Mouse (Mus musculus): ENCODE measurements around the gene Creb3l1. TPM values are rescaled to one million over a fixed set of nuclear protein-coding genes. Genes with fewer than 3 reads are reported as not detected.
A peak's percentile ranks its signal among the peaks of the same experiment; 100 is the strongest.

The Creb3l1 gene
- polyA plus RNA-seq, 1 experiment from 2014 or later: 1.1 TPM

DNA sequence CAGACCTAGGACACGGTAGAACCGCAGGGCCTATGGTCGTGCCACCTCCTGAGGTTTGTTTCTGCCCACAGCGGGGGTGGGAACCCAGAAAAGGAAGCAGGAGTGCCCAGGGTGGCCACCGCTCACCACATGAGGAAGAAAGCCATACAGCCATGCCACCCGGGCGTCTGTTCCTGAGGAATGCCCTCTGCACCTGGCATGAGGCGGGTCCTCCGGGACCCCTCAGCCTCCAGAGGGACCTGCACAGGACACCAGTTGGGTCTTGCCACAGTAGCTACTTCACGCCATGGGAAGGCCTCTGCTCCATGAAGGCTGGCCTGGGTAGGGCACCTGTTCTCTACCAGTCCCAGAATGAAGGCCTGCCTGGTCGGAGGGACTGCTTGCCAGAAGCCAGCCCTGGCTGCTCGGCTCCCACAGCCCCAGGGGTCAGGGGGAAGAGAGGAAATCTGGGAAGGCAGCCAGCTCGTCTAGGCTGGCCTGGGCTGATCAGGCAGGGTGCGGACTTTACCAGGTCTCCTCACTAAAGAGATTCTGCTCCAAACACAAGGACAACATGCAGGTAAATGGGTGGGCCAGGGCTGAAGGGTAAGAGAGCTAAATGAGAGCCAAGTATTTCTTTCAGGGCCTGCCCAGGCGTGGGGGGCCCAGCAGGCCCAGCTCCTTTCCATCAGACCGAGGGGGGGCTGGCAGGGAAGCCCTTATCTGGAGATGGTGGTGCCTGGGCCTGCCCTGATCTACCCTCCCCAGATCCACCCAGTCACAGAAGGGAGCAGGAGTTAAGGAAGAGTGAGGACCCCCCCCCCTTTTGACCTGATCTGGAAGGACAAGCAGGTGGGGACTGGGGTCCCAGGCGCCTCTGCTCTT, 74.7 kb downstream of the Creb3l1 start:
- Histone ChIP-seq H3K27ac (peak overlapping the region; percentile 97), H3K9me3 (replicated peaks) (no peaks in the 10 kb centered on the region), H3K9ac (peak overlapping the region; percentile 85), H3K27me3 (no peaks in the 10 kb centered on the region), H3K4me3 (replicated peaks) (peak overlapping the region; percentile 63), H3K4me2 (peak overlapping the region; percentile 81), H3K4me1 (replicated peaks) (peaks cover 98% of the 10 kb centered on the region), H3K36me3 (peaks cover 21% of the 10 kb centered on the region)
- peak; percentile 82 for ATAC-seq (ENCODE audit: low read depth)
- peak; percentile 74 for DNase-seq
- WGBS (ENCODE audit: insufficient replicate concordance): 14% methylated on average over 17 of the region's 17 CpGs

DNA sequence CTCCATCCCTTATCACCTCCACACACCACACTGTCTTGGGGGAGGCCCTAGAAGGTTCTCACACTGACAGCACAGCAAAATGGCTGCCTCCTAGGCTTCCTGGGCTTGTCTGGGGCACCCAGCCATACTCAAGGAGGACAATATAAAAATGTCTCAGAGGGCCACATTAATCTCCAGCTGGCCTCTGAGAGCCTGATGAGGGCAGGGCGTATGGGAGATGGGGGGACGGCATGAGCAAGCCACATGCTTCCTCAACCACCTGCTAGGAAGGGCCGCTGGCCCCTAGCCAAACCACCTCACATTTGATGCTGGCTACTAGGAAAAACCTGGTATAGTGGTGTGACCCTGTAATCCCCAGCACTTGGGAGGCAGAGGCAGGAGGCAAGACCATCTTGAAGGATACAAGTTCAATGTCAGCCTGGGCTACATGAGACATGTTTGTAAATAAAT, 75.5 kb downstream of the Creb3l1 start:
- DNase-seq: peak; percentile 63
- H3K4me1 ChIP-seq (replicated peaks): peaks cover 98% of the 10 kb centered on the region
- H3K4me3 ChIP-seq (replicated peaks): peak overlapping the region; percentile 63
- peak overlapping the region; percentile 97 for H3K27ac ChIP-seq
- peak overlapping the region; percentile 85 for H3K9ac ChIP-seq
- no peaks in the 10 kb centered on the region for H3K9me3 ChIP-seq (replicated peaks)
- peak; percentile 24; the same call in 1 of the 2 replicates for ATAC-seq (ENCODE audit: low read depth)
- peaks cover 24% of the 10 kb centered on the region for H3K36me3 ChIP-seq
- H3K27me3 ChIP-seq: no peaks in the 10 kb centered on the region
- WGBS (ENCODE audit: insufficient replicate concordance): 17% methylated on average over 3 of the region's 3 CpGs
- H3K4me2 ChIP-seq: peak overlapping the region; percentile 81

DNA sequence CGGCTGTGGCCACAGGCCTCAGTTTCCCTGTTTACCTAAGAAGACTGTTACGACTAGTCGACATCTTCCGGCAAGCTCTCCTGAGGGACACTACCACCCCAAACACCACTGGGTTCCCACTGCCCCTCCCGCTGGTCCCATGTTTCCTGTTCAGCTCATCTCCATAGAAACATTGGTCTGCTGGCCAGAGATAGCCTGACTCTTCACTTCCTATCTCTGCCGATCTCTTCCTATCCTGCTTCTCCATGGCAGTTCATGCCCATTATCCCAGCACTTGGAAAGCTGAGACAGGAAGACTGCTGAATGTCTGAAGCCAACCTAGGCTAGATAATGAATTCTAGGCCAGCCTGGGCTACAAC, 76.2 kb downstream of the Creb3l1 start:
- peaks cover 97% of the 10 kb centered on the region for H3K4me1 ChIP-seq (replicated peaks)
- 15% methylated on average over 6 of the region's 6 CpGs for WGBS (ENCODE audit: insufficient replicate concordance)
- ATAC-seq (ENCODE audit: low read depth) (peak; percentile 45), DNase-seq (peak; percentile 68)
- H3K4me3 ChIP-seq (replicated peaks): peak overlapping the region; percentile 63
- H3K27me3 ChIP-seq: no peaks in the 10 kb centered on the region
- H3K36me3 ChIP-seq: peaks cover 30% of the 10 kb centered on the region
- H3K27ac ChIP-seq: peak overlapping the region; percentile 97
- peak overlapping the region; percentile 85 for H3K9ac ChIP-seq
- H3K4me2 ChIP-seq: peak overlapping the region; percentile 81
- H3K9me3 ChIP-seq (replicated peaks): no peaks in the 10 kb centered on the region

DNA sequence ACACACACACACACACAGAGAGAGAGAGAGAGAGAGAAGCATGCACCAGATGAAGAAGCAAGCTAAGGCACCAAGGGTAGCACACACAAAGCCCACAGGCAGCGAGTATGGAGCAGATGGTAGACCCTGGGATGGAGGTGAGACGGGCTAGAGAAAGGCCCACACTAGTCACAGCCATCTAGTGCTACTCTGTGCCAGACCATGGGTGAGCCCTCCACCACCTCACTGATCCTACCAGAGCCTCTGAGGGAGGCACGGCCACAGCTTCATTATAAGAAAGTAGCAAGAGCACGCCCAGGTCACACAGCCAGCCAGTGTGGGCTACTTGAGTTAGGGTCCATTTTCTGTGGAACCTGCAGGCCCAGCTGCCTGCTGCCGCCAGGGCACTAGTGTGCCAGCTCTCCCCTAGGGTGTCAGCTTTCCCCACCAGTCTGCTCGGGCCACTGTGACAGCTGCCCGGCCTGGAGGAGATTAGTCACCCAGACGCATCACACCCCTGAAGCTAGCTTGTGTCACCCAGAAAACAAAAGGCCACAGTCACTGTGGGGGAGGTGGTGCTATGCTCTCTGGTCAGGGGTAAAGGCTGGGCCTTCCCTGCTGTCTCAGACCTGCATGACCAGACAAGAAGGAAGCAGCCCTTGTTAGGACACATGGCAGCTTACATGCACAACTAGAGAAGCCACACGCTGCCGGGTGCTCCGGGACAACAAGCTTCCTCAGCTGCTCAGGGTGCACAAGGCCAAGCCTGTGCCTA, 76.7 kb downstream of the Creb3l1 start:
- DNase-seq: peak; percentile 76

DNA sequence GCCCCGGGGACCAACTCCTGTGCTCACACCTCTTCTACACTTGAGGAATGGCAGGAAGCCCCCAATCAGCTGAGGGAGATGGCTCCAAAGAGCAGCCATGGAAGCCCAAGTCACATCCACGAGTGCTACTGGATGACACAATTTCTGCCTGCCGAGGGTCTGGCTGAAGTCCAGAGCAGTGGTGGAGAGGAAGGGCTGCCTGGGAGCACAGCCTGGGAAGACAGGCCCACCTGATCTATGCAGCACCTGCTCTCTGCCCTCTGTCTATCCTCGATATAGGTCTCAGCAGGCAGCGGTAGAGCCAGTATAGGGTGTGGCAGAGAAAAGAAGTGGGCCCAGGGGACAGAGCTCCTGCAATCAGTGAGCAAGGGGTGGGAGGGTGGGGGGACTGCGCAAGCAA, 77.5 kb downstream of the Creb3l1 start:
- peaks cover 85% of the 10 kb centered on the region for H3K4me1 ChIP-seq (replicated peaks)
- H3K27me3 ChIP-seq: no peaks in the 10 kb centered on the region
- peak; percentile 11; the same call in 1 of the 2 replicates for ATAC-seq (ENCODE audit: low read depth)
- H3K4me2 ChIP-seq: peak overlapping the region; percentile 81
- H3K36me3 ChIP-seq: peaks cover 42% of the 10 kb centered on the region
- H3K4me3 ChIP-seq (replicated peaks): peak overlapping the region; percentile 63
- 35% methylated on average over 6 of the region's 6 CpGs for WGBS (ENCODE audit: insufficient replicate concordance)
- H3K9me3 ChIP-seq (replicated peaks): no peaks in the 10 kb centered on the region
- peak overlapping the region; percentile 85 for H3K9ac ChIP-seq
- peak overlapping the region; percentile 97 for H3K27ac ChIP-seq
- no peak for DNase-seq

More for the DNA sequence above, 76.7 kb downstream of the Creb3l1 start:
- Histone ChIP-seq H3K4me3 (replicated peaks) (peak overlapping the region; percentile 63), H3K4me1 (replicated peaks) (peaks cover 92% of the 10 kb centered on the region), H3K9me3 (replicated peaks) (no peaks in the 10 kb centered on the region), H3K9ac (peak overlapping the region; percentile 85), H3K27ac (peak overlapping the region; percentile 97), H3K36me3 (peaks cover 35% of the 10 kb centered on the region), H3K4me2 (peak overlapping the region; percentile 81), H3K27me3 (no peaks in the 10 kb centered on the region)
- 29% methylated on average over 11 of the region's 11 CpGs for WGBS (ENCODE audit: insufficient replicate concordance)
- ATAC-seq (ENCODE audit: low read depth): peak; percentile 57

- Histone ChIP-seq H3K4me3 (replicated peaks) (peak within 1 kb of the TSS; percentile 63), H3K4me2 (peak within 1 kb of the TSS; percentile 81), H3K9me3 (replicated peaks) (no peaks in the 10 kb centered on the region), H3K9ac (peak within 1 kb of the TSS; percentile 85), H3K27ac (peak within 1 kb of the TSS; percentile 97), H3K36me3 (peaks cover 55% of the 10 kb centered on the region), H3K4me1 (replicated peaks) (peaks cover 73% of the 10 kb centered on the region), H3K27me3 (no peaks in the 10 kb centered on the region)
- ATAC-seq (ENCODE audit: low read depth): no peak
- WGBS (ENCODE audit: insufficient replicate concordance): 93% methylated on average over 18 of the region's 18 CpGs
- DNase-seq: no peak
These were observed 78.8 kb downstream of the Creb3l1 start, which contains the start of gene Gm9821 for GRCm38 (mm10) chr2:91945483-91945882. TSS of gene Gm9821 (plus strand) at chr2:91945703.

DNA sequence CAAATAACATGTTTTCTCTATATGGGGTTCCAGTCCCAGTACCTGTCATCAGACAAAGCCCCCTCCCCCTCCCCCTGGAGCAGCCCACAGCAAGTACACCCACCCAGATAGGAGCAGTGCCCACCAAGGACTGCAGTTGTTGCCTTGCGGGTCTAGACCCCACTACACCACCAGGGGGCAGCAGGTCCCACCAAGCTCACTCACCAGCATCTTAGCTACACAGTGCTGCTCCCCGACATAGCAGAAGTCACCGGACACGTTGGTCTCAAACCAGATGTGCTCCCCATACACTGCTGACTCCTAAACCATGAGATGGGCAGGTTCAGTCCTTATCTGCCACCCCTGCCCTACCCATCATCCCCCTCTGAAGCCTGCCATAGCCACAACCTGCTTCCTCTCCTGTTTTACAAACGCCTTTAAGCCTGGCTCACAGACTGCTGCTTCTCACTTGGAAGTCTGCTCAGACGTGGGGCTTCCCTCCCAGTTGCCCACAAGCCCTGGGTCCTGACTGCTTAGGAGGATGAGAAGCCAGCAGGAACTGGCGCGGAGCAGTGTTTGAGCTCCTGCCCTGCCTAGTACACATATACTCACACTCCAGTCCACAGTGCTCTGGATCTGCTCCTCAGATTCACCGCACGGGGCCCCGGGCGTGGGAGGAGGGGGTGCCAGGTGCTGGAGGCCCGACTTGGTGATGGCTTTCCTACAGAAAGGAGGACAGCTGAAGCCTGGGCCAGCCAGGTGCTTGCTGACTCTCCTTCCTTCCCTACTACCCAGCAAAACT, 79.9 kb downstream of the Creb3l1 start:
- peak; percentile 71 for DNase-seq
- Histone ChIP-seq H3K4me2 (peak overlapping the region; percentile 27; the same call in 1 of the 2 replicates), H3K9ac (peak overlapping the region; percentile 35), H3K9me3 (replicated peaks) (no peaks in the 10 kb centered on the region), H3K36me3 (peaks cover 66% of the 10 kb centered on the region), H3K27me3 (no peaks in the 10 kb centered on the region), H3K27ac (peak overlapping the region; percentile 62), H3K4me3 (replicated peaks) (no peak overlapping the region), H3K4me1 (replicated peaks) (peaks cover 61% of the 10 kb centered on the region)
- ATAC-seq (ENCODE audit: low read depth): peak; percentile 45
- 37% methylated on average over 13 of the region's 13 CpGs for WGBS (ENCODE audit: insufficient replicate concordance)

- peaks cover 87% of the 10 kb centered on the region for H3K36me3 ChIP-seq
- no peak overlapping the region for H3K4me3 ChIP-seq (replicated peaks)
- no peak for ATAC-seq (ENCODE audit: low read depth)
- H3K4me2 ChIP-seq: no peak overlapping the region
- no peaks in the 10 kb centered on the region for H3K9me3 ChIP-seq (replicated peaks)
- no peak overlapping the region for H3K9ac ChIP-seq
- H3K27me3 ChIP-seq: no peaks in the 10 kb centered on the region
- H3K4me1 ChIP-seq (replicated peaks): peaks cover 41% of the 10 kb centered on the region
- WGBS (ENCODE audit: insufficient replicate concordance): 71% methylated on average over 6 of the region's 6 CpGs
- no peak for DNase-seq
- no peak overlapping the region for H3K27ac ChIP-seq
These were observed 81.9 kb downstream of the Creb3l1 start for GRCm38 (mm10) chr2:91942356-91942755.

DNA sequence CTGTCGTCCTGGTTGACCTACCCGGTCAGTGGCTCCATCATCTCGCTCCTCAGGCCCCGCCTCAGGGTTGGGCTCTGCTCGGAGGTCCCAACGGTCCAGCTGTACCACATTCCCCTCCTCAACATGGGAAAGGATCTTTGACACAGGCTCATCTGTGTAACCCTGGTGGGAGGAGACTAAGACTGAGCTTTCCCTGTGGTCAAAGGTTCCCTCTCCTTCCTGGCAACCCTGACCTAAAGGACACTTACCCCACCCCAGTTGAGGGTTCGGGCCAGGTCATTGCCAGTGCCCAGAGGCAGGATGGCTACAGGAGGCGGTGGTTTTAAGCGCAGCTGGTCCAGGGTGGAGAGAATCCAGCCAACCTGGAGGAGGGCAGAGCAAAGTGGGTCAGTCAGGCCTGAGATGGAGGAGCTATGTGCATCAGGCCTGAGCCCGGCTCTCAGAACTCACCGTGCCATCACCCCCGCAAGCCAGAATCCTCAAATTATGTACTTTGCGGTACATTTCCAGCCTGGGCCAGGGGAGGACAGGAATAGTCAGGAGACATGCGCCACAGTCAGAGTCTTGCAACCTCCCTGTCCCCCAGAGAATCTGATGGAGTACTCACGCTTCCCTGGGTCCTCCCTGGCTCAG, 84.9 kb downstream of the Creb3l1 start:
- H3K9ac ChIP-seq: no peak overlapping the region
- H3K4me1 ChIP-seq (replicated peaks): peaks cover 20% of the 10 kb centered on the region

GRCm38 (mm10) chr2:91936154-91936553, 88.1 kb downstream of the Creb3l1 start:
- Histone ChIP-seq H3K9ac (no peak overlapping the region), H3K36me3 (peaks cover 85% of the 10 kb centered on the region), H3K4me3 (replicated peaks) (no peak overlapping the region), H3K4me1 (replicated peaks) (peaks cover 41% of the 10 kb centered on the region), H3K27me3 (peaks cover 9% of the 10 kb centered on the region), H3K27ac (no peak overlapping the region), H3K9me3 (replicated peaks) (no peaks in the 10 kb centered on the region), H3K4me2 (no peak overlapping the region)
- ATAC-seq (ENCODE audit: low read depth) (no peak), DNase-seq (no peak)
- WGBS (ENCODE audit: insufficient replicate concordance): 88% methylated on average over 7 of the region's 7 CpGs

More for the DNA sequence above, 84.9 kb downstream of the Creb3l1 start:
- DNase-seq (no peak), ATAC-seq (ENCODE audit: low read depth) (no peak)
- no peak overlapping the region for H3K4me3 ChIP-seq (replicated peaks)
- peaks cover 95% of the 10 kb centered on the region for H3K36me3 ChIP-seq
- no peak overlapping the region for H3K4me2 ChIP-seq
- whole genome bisulfite sequencing (ENCODE audit: insufficient replicate concordance): 89% methylated on average over 15 of the region's 15 CpGs
- no peak overlapping the region for H3K27ac ChIP-seq
- H3K27me3 ChIP-seq: no peaks in the 10 kb centered on the region
- no peaks in the 10 kb centered on the region for H3K9me3 ChIP-seq (replicated peaks)
